Mouse (Mus musculus): Measurements from ENCODE around the gene Ank3. TPM values are rescaled to one million over a fixed set of nuclear protein-coding genes. Genes with fewer than 3 reads are reported as not detected.

Gene Ank3
- polyA plus RNA-seq, 2 experiments from 2014 or later = 0.05 to 1.3 TPM

GRCm38 (mm10) chr10:69786220-69786993 lies 387.8 kb downstream of the Ank3 start:
- ATAC-seq = no peak

DNA sequence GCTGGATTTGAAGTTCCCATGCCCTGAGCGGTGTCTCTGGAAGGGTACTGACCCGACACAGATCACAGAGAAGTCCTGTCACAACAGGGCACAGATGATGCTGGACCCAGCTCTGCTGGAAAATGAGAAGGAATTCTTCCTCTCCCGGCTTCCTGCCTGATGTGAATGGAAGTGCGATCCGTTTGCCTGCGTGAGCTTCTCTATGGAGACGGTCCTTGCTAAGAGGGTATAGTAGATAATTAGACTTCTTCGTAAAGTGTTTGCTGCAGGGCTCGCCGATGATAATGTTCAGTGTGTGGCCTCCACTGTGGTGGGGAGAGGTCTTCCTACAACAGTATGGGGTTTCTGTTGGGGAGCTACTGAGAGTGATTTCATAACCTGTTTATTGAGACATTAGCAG lies 388.8 kb downstream of the Ank3 start:
- ATAC-seq = no peak

- ATAC-seq = no peak
Measured at GRCm38 (mm10) chr10:69790606-69791005, 392.0 kb downstream of the Ank3 start.

DNA sequence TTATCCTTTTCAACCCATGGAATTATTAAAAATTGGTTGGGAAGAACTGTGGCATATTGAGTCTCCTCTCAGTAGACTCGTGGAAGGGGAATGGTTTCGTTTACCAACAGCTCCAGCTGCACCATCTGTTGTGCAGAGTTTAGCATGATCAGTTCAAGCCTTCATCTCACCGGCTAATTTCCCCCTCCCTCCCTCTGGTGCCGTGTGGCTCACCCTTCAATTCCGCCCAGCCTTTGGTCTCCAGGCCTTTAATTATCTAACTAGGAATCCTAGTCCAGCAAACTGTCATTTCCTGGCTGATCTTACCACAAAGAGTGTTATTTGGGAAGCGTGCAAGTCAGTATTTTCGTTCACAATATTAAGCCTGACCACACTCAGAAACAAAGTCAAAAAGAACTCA lies 393.4 kb downstream of the Ank3 start:
- no peak for ATAC-seq

- no peak for ATAC-seq
Measured at GRCm38 (mm10) chr10:69792400-69792799, 393.8 kb downstream of the Ank3 start.

DNA sequence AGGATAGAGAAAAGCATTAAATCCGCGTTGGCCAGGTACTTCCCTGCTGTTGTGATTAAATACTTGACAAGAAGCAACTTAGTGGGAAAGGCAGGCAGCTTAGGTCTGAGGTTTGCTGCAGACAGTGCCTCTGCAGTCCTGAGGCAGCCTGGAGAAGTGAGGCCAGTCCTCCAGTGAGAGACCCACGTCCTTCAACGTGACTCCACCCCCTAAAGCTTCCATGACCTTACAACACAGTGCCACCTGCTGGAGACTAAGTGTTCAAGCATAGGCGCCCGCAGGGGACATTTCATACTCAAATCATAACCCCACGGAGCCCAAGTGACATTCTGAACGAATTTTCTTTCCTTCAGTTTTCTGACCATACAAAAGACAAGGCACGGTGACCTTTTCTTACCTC lies 394.5 kb downstream of the Ank3 start:
- no peak for ATAC-seq

GRCm38 (mm10) chr10:69795656-69796055 lies 397.1 kb downstream of the Ank3 start:
- ATAC-seq = no peak

GRCm38 (mm10) chr10:69796421-69796886 lies 397.9 kb downstream of the Ank3 start:
- ATAC-seq = no peak

DNA sequence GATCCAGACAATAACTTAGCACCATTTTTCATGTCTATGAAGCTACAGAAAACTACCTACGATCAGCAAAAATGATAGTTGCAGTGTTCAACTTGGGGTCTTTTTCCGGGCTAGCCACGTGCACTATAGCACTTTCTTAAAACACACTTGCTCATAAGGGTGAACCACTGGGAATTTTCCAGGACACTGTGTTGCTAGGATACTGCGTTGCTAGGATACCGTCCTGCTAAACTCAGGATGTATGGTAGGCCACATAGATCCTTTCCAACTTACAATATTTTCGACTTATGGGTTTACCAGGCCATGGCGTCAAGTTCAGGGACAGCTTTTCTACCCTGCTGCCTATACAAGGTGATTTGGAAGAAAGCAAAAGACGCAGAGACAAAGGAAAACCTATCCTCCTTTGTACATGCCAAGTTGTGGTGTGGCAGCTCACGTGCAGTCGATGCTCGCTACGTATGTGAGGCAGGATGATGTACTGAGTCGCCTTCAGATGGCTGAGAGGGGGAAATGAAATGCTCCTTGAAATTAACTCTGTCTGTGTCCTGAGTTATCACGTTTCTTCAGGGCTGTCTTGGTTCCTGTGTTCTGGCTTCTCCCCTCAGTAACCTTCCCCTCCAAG lies 404.7 kb downstream of the Ank3 start:
- ATAC-seq = no peak

GRCm38 (mm10) chr10:69804613-69805012 lies 406.0 kb downstream of the Ank3 start:
- no peak for ATAC-seq

DNA sequence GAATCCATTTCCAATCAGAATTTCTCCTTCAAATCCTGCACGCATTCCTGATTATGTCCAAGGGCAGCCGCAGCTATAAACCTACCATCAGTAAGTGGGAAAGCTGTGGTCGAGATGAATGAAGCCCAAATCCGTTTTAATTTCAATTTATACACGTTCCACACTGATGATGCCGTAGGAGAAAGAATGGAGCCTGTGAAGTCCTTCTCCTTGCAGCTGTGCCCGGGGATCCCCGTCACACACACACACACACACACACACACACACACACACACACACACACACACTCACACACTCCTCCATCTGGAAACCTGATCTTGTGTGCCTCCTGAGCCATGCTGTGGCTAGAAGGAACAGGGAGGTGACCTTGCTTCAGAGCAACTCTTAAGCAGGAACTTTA lies 412.2 kb downstream of the Ank3 start:
- ATAC-seq = no peak

- ATAC-seq = no peak
Measured at GRCm38 (mm10) chr10:69813823-69814522, 415.4 kb downstream of the Ank3 start.

DNA sequence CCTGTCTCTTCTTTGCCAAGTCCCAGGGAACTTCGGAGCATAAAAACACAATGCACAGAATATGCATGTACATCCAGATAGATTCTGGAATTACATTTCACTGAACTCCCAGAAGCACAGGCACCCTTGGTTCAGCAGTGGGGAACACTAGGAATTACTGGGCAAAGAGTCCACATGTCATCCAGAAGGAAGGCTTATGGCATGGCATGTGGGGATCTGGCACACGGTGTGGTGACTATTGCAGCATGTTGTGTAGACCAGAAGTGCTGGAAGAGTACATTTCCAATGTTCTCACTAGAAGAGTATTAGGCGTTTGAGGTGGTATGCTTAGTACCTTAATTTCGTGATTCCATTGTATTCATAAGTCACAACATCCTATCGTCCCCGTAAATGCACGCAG lies 422.7 kb downstream of the Ank3 start:
- no peak for ATAC-seq

DNA sequence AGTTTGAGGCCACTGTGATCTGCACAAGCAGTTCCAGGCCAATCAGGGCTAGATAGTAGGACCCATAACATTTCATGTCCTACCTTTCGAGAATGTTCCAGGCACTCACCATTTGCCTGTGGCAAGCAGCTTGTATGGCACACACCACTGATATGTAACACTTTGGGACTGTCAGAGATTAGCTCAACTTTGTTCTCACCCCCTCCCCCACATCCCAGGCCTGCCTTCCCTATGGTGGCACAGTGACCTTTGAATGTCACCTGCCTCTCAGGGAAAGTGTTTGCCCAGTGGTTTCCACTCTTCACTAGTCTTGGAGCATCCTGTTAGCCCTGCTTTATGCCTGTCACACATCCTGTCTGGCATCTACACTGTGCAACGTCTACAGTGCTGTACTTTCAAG lies 430.2 kb downstream of the Ank3 start:
- no peak for ATAC-seq

- ATAC-seq = no peak
Measured at GRCm38 (mm10) chr10:69829236-69829635, 430.7 kb downstream of the Ank3 start.

DNA sequence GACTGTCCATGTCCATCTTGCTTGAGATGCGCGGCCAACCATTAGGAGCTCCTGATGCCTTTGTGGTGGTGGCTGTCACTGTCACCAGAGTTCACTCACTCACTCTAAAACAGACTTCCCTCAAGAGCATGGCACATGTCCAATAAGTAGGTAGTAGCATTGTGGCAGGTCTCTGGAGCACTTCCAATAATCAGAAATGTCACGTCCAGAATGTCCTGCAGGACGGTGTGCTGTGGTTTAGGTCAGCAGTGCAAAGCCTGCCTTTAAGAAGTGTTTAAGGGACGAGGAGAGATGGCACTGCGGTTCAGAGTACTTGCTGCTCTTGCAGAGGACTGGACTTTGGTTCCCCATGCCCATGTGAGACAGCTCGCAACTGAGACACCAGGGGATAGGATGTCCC lies 433.0 kb downstream of the Ank3 start:
- no peak for ATAC-seq

DNA sequence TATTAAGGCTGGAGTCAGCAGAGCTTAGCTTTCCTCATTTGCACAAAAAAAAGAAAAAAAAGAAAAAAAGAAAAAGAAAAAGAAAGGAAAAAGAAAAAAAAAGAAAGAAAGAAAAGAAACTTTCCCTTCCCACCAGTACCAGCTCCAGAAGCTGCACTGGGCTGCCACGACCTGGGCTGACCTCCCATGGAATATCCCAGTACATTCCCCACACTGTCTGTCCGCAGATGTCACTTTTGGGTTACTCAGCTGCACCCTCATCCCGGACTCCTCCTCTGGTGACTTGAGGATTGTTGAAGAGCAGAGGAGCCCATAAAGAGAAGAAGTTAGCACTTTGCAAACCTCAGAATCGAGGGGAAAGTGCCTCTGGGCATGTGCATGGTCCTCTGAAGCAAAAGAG lies 433.7 kb downstream of the Ank3 start:
- no peak for ATAC-seq

DNA sequence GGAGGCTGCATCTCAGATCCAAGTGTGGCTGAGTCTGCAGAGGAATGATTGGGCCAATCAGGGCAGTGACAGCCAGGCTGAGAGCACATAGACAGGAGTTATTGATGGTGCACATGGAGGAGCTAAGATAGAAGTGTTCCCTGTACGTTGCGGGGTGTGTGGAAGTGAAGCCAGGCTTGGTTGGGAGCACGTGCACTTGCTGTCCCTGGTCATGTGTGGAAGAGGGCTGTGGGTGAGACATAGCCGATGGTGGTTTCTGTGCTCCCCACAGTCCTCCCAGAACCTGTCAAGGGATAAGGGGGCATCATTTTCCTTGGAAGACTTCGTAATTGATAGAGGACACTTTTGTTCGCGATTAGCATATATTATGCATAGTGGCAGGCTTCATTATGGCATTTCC lies 434.2 kb downstream of the Ank3 start:
- ATAC-seq = no peak

GRCm38 (mm10) chr10:69834700-69835099 lies 436.1 kb downstream of the Ank3 start:
- ATAC-seq = no peak

DNA sequence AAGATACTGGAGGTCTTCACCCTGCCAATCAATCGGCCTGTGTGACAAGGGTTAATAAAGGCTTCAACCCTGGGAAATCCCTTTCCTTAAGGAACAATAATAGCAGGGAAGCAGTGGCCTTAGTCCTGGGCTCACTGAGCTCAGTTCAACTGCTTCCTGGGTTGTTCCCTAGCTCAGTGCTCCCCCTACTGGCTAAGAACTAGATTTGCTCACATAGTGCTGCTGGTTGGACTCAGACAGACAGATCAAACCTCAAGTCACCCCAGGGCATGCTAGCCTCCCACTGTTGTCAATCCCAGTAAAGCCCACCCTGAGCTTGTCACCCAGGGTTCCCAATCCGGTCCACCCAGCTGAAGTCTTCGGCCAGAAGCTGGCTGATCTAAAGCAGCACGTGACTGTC lies 447.2 kb downstream of the Ank3 start:
- ATAC-seq = no peak

- no peak for ATAC-seq
Measured at GRCm38 (mm10) chr10:69852366-69853091, 454.0 kb downstream of the Ank3 start.

GRCm38 (mm10) chr10:69854587-69855185 lies 456.1 kb downstream of the Ank3 start:
- no peak for ATAC-seq

DNA sequence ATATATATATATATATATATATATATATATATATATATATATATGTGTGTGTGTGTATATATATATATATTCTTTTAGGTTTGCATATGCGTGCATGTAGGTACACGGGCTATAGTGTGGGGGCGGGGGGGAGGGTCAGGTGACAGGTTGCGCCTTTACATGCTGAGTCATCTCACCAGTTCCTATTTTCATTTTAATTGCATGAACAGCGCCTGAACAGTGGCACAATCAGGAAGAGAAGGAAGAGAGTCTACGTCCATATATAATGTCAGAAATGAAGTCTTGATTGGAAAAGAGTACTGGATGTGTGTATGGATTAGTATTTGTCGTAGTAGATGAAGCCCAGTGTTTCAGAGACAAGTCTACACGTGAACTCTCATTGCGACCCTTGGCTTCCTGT lies 459.4 kb downstream of the Ank3 start:
- ATAC-seq = no peak

All from activated CD4-positive, CD25-positive, alpha-beta regulatory T cell, adult 4 months (primary cell).